Mouse (Mus musculus) MEL (cell line): ENCODE data around the gene Gba2.

ENCODE experiments used
- CTCF ChIP-seq, 3 experiments: IDR thresholded peaks in 2 of 3; conservative IDR thresholded peaks in 1 of 3; 2 replicates each; pipeline ENCODE4 v1.5.1; 2011 to 2012; ENCODE audit warnings: low read length in 3 of 3, low read depth in 2 of 3, mild to moderate bottlenecking in 2 of 3, improper control_type of control experiment in 1 of 3, inconsistent platforms in 1 of 3, mixed read lengths in 1 of 3, moderate library complexity in 1 of 3; ENCODE audit not compliant: control insufficient read depth in 1 of 3, insufficient read depth in 1 of 3, poor library complexity in 1 of 3, severe bottlenecking in 1 of 3
- E2F4 ChIP-seq: IDR thresholded peaks from 2 replicates; pipeline ENCODE4 v1.6.1; 2011; ENCODE audit warnings: low read depth, low read length, improper control_type of control experiment, borderline replicate concordance
- EP300 ChIP-seq, 2 experiments: IDR thresholded peaks; 2 replicates each; pipeline ENCODE4 v1.6.1; 2011; ENCODE audit warnings: improper control_type of control experiment in 2 of 2, low read length in 2 of 2, low read depth in 1 of 2, mild to moderate bottlenecking in 1 of 2
- GATA1 ChIP-seq: IDR thresholded peaks from 2 replicates; pipeline ENCODE4 v1.6.1; 2011; ENCODE audit warnings: low read depth, low read length, improper control_type of control experiment
- MAFK ChIP-seq: IDR thresholded peaks from 2 replicates; pipeline ENCODE4 v1.6.1; 2011; ENCODE audit warnings: low read depth, mild to moderate bottlenecking, low read length, improper control_type of control experiment, borderline replicate concordance
- MEF2A ChIP-seq: IDR thresholded peaks from 2 replicates; pipeline ENCODE4 v1.6.1; 2014; ENCODE audit warnings: low read depth, mild to moderate bottlenecking, inconsistent platforms, low read length, improper control_type of control experiment; ENCODE audit not compliant: poor library complexity, insufficient replicate concordance, severe bottlenecking; ENCODE audit errors: extremely low read depth
- NELFE ChIP-seq: IDR thresholded peaks from 2 replicates; pipeline ENCODE4 v1.6.1; 2011; ENCODE audit warnings: low read depth, low read length, improper control_type of control experiment
- POLR2A ChIP-seq, 2 experiments: IDR thresholded peaks; 2 replicates each; pipeline ENCODE4 v1.6.1; 2011 to 2012; ENCODE audit warnings: low read length in 2 of 2, mild to moderate bottlenecking in 2 of 2, control low read depth in 1 of 2, improper control_type of control experiment in 1 of 2, low read depth in 1 of 2, moderate library complexity in 1 of 2; ENCODE audit not compliant: control insufficient read depth in 1 of 2, insufficient read depth in 1 of 2, poor library complexity in 1 of 2
- POLR2AphosphoS2 ChIP-seq: IDR thresholded peaks from 2 replicates; pipeline ENCODE4 v1.6.1; 2011; ENCODE audit warnings: low read length, improper control_type of control experiment
- RAD21 ChIP-seq: IDR thresholded peaks from 2 replicates; pipeline ENCODE4 v1.6.1; 2011; ENCODE audit warnings: mild to moderate bottlenecking, low read depth, low read length, improper control_type of control experiment
- RCOR1 ChIP-seq: IDR thresholded peaks from 2 replicates; pipeline ENCODE4 v1.6.1; 2012; ENCODE audit warnings: low read depth, mild to moderate bottlenecking, inconsistent platforms, low read length, improper control_type of control experiment
- USF1 ChIP-seq: IDR thresholded peaks from 2 replicates; pipeline ENCODE4 v1.6.1; 2014; ENCODE audit warnings: low read depth, mild to moderate bottlenecking, inconsistent platforms, low read length, improper control_type of control experiment, moderate library complexity
- ZKSCAN1 ChIP-seq: IDR thresholded peaks from 2 replicates; pipeline ENCODE4 v1.6.1; 2012; ENCODE audit warnings: low read depth, mild to moderate bottlenecking, inconsistent platforms, low read length, improper control_type of control experiment, moderate library complexity
- ZNF384 ChIP-seq: IDR thresholded peaks from 2 replicates; pipeline ENCODE4 v1.6.1; 2012; ENCODE audit warnings: low read depth, mild to moderate bottlenecking, inconsistent platforms, low read length, improper control_type of control experiment

GRCm38 (mm10) chr4:43567140-43567539 is 11.5 kb downstream of the Gba2 start:
- TF ChIP-seq CTCF (IDR thresholded peaks at IDR 0.05 in 2 of 3, conservative IDR thresholded peaks at IDR 0.05 in 1 of 3; ENCODE audit: control insufficient read depth in 1 of 3, insufficient read depth in 1 of 3, low read depth in 2 of 3, low read length in 3 of 3, poor library complexity in 1 of 3, severe bottlenecking in 1 of 3) (no peak), EP300 (IDR thresholded peaks at IDR 0.05; ENCODE audit: low read depth in 1 of 2, low read length in 2 of 2) (no peak), E2F4 (no peak), RCOR1 (no peak), ZKSCAN1 (no peak), MEF2A (no peak), MAFK (no peak), POLR2A (IDR thresholded peaks at IDR 0.05; ENCODE audit: control insufficient read depth in 1 of 2, insufficient read depth in 1 of 2, low read depth in 1 of 2, low read length in 2 of 2, poor library complexity in 1 of 2) (no peak), ZNF384 (no peak), RAD21 (no peak), GATA1 (no peak), POLR2AphosphoS2 (no peak), USF1 (no peak), NELFE (no peak)
